Mouse (Mus musculus) spleen, postnatal 36 days (tissue): Measurements from ENCODE around the gene Rfx3.

Experiments used
- DNase-seq, 2 experiments: peaks; one replicate each; pipeline ENCODE4 v3.0.0; 2022; ENCODE audit warnings: low spot score in 2 of 2, mixed read lengths in 1 of 2

The Rfx3 gene

GRCm38 (mm10) chr19:27736571-27736970 is 274.4 kb downstream of the Rfx3 start:
- DNase-seq, result no peak

- DNase-seq, result no peak
These were observed 292.0 kb downstream of the Rfx3 start for GRCm38 (mm10) chr19:27718931-27719330.

- no peak for DNase-seq
These were observed 294.7 kb downstream of the Rfx3 start for GRCm38 (mm10) chr19:27716274-27716673.
